Mouse (Mus musculus) limb, embryonic 10.5 days (tissue): ENCODE results near the gene Mef2b. TPM values are rescaled to one million over a fixed set of nuclear protein-coding genes. Genes with fewer than 3 reads are reported as not detected.

Experiments
- DNase-seq: peaks from one replicate; pipeline ENCODE4 v3.0.0-alpha.2; 2017; ENCODE audit warnings: low spot score
- H3K27ac ChIP-seq: fragments of 300-500 bp; sonication (generic); 2 replicates; pipeline ENCODE4 v1.5.1; 2016; ENCODE audit warnings: mild to moderate bottlenecking
- H3K27me3 ChIP-seq: fragments of 300-500 bp; sonication (generic); 2 replicates; pipeline ENCODE4 v1.6.1; 2016; ENCODE audit warnings: low read depth, mild to moderate bottlenecking; ENCODE audit not compliant: poor library complexity, severe bottlenecking
- H3K36me3 ChIP-seq: fragments of 300-500 bp; sonication (generic); 2 replicates; pipeline ENCODE4 v1.6.1; 2016; ENCODE audit warnings: mild to moderate bottlenecking, moderate library complexity
- H3K4me1 ChIP-seq: fragments of 300-500 bp; sonication (generic); 2 replicates; pipeline ENCODE4 v1.6.1; 2016
- H3K4me3 ChIP-seq: fragments of 300-500 bp; sonication (generic); 2 replicates; pipeline ENCODE4 v1.5.1; 2016; ENCODE audit warnings: mild to moderate bottlenecking, moderate library complexity
- H3K9me3 ChIP-seq: fragments of 300-500 bp; sonication (generic); replicated peaks from 2 replicates; pipeline ENCODE4 v1.6.1; 2016; ENCODE audit warnings: mild to moderate bottlenecking
- WGBS: fragments of 180-500 bp; shearing (Covaris S2); methylation state at CpG from one replicate; pipeline ENCODE4 v1.1.7; 2016; 5-methylcytosine and 5-hydroxymethylcytosine counted together
- polyA plus RNA-seq: library from polyadenylated mRNA; unstranded; fragments of >200 nt; fragmentation: Nextera tagmentation; extraction: Ambion mirVana; gene quantifications from 2 replicates; pipeline ENCODE4 v1.2.1, GENCODE M21; 2016

The Mef2b gene
- polyA plus RNA-seq, 1 experiment from 2014 or later = 0.29 TPM

GRCm38 (mm10) chr8:70171240-70171639 is 31.7 kb downstream of the Mef2b start:
- Histone ChIP-seq H3K36me3 (peaks cover 16% of the 10 kb centered on the region), H3K9me3 (no peaks in the 10 kb centered on the region), H3K27me3 (peaks cover 13% of the 10 kb centered on the region), H3K27ac (0 out of 2 replicates have a peak overlapping the region, but pooled peaks have one; percentile 84), H3K4me3 (no peak overlapping the region; the same call in 1 of the 2 replicates), H3K4me1 (peaks cover 30% of the 10 kb centered on the region)
- DNase-seq = no peak
- WGBS = 89% methylated on average over 7 of the region's 7 CpGs

- peak within 1 kb of the TSS; percentile 84 for H3K27ac ChIP-seq
Observed at GRCm38 (mm10) chr8:70172043-70172681, 32.7 kb downstream of the Mef2b start, which contains the start of gene Tmem161a. Gene Tmem161a, plus strand, starts transcription at chr8:70172356.

GRCm38 (mm10) chr8:70173320-70173719 is 33.8 kb downstream of the Mef2b start:
- Histone ChIP-seq H3K4me1 (peaks cover 21% of the 10 kb centered on the region), H3K27me3 (no peaks in the 10 kb centered on the region), H3K9me3 (no peaks in the 10 kb centered on the region), H3K4me3 (0 out of 2 replicates have a peak overlapping the region, but pooled peaks have one; percentile 76), H3K27ac (no peak overlapping the region), H3K36me3 (peaks cover 36% of the 10 kb centered on the region)
- 85% methylated on average over 5 of the region's 5 CpGs for WGBS
- no peak for DNase-seq

More at GRCm38 (mm10) chr8:70172043-70172681, 32.7 kb downstream of the Mef2b start, which contains the start of gene Tmem161a:
- Histone ChIP-seq H3K4me3 (peak within 1 kb of the TSS; percentile 76), H3K4me1 (peaks cover 21% of the 10 kb centered on the region), H3K36me3 (peaks cover 25% of the 10 kb centered on the region), H3K27me3 (peaks cover 4% of the 10 kb centered on the region), H3K9me3 (no peaks in the 10 kb centered on the region)
- peak; percentile 85 for DNase-seq
- WGBS = 3% methylated on average over 27 of the region's 27 CpGs

- Histone ChIP-seq H3K27ac (no peak overlapping the region), H3K36me3 (peaks cover 43% of the 10 kb centered on the region), H3K4me1 (peaks cover 21% of the 10 kb centered on the region), H3K27me3 (no peaks in the 10 kb centered on the region), H3K4me3 (peak overlapping the region; percentile 10; the same call in 1 of the 2 replicates), H3K9me3 (no peaks in the 10 kb centered on the region)
- no peak for DNase-seq
- 90% methylated on average over 7 of the region's 7 CpGs for WGBS
Observed at GRCm38 (mm10) chr8:70174079-70174478, 34.6 kb downstream of the Mef2b start.

- peaks cover 30% of the 10 kb centered on the region for H3K4me1 ChIP-seq
- no peak overlapping the region for H3K4me3 ChIP-seq
- DNase-seq = no peak
- WGBS = 86% methylated on average over 2 of the region's 2 CpGs
- H3K27me3 ChIP-seq = no peaks in the 10 kb centered on the region
- no peaks in the 10 kb centered on the region for H3K9me3 ChIP-seq
- H3K36me3 ChIP-seq = peaks cover 78% of the 10 kb centered on the region
- H3K27ac ChIP-seq = no peak overlapping the region
Observed at GRCm38 (mm10) chr8:70178231-70178630, 38.7 kb downstream of the Mef2b start.

GRCm38 (mm10) chr8:70179082-70179481 is 39.6 kb downstream of the Mef2b start:
- H3K4me1 ChIP-seq = peaks cover 25% of the 10 kb centered on the region
- WGBS = 99% methylated on average over 4 of the region's 4 CpGs
- H3K27ac ChIP-seq = no peak overlapping the region
- no peaks in the 10 kb centered on the region for H3K9me3 ChIP-seq
- no peak overlapping the region for H3K4me3 ChIP-seq
- no peak for DNase-seq
- no peaks in the 10 kb centered on the region for H3K27me3 ChIP-seq
- peaks cover 82% of the 10 kb centered on the region for H3K36me3 ChIP-seq

GRCm38 (mm10) chr8:70181212-70181902 is 41.8 kb downstream of the Mef2b start:
- Histone ChIP-seq H3K27me3 (no peaks in the 10 kb centered on the region), H3K9me3 (no peaks in the 10 kb centered on the region), H3K4me3 (no peak overlapping the region), H3K4me1 (peaks cover 21% of the 10 kb centered on the region), H3K27ac (peak overlapping the region; percentile 47), H3K36me3 (peaks cover 68% of the 10 kb centered on the region)
- WGBS = 61% methylated on average over 16 of the region's 16 CpGs
- no peak for DNase-seq

GRCm38 (mm10) chr8:70181903-70182252 is 42.4 kb downstream of the Mef2b start:
- no peaks in the 10 kb centered on the region for H3K27me3 ChIP-seq
- WGBS = 20% methylated on average over 2 of the region's 2 CpGs
- DNase-seq = no peak

GRCm38 (mm10) chr8:70183194-70183593 is 43.7 kb downstream of the Mef2b start:
- no peak for DNase-seq
- H3K36me3 ChIP-seq = peaks cover 51% of the 10 kb centered on the region
- H3K27me3 ChIP-seq = no peaks in the 10 kb centered on the region
- H3K27ac ChIP-seq = no peak overlapping the region
- no peaks in the 10 kb centered on the region for H3K9me3 ChIP-seq
- H3K4me1 ChIP-seq = peaks cover 27% of the 10 kb centered on the region
- H3K4me3 ChIP-seq = no peak overlapping the region
- 90% methylated on average over 4 of the region's 4 CpGs for WGBS

More at GRCm38 (mm10) chr8:70181903-70182252, 42.4 kb downstream of the Mef2b start:
- H3K4me3 ChIP-seq = no peak overlapping the region
- no peak overlapping the region for H3K27ac ChIP-seq
- peaks cover 63% of the 10 kb centered on the region for H3K36me3 ChIP-seq
- H3K4me1 ChIP-seq = peaks cover 21% of the 10 kb centered on the region
- no peaks in the 10 kb centered on the region for H3K9me3 ChIP-seq

- H3K4me3 ChIP-seq = no peak overlapping the region
- DNase-seq = no peak
- peaks cover 38% of the 10 kb centered on the region for H3K4me1 ChIP-seq
- H3K27ac ChIP-seq = 0 out of 2 replicates have a peak overlapping the region, but pooled peaks have one; percentile 8
- WGBS = 71% methylated on average over 7 of the region's 7 CpGs
- H3K27me3 ChIP-seq = no peaks in the 10 kb centered on the region
- H3K9me3 ChIP-seq = no peaks in the 10 kb centered on the region
- 0 out of 2 replicates have a peak, but pooled peaks cover 3% of the 10 kb centered on the region for H3K36me3 ChIP-seq
Observed at GRCm38 (mm10) chr8:70188707-70189106, 49.2 kb downstream of the Mef2b start.

GRCm38 (mm10) chr8:70193238-70193637 is 53.7 kb downstream of the Mef2b start:
- Histone ChIP-seq H3K36me3 (no peaks in the 10 kb centered on the region), H3K27ac (no peak overlapping the region), H3K4me1 (peaks cover 37% of the 10 kb centered on the region), H3K4me3 (no peak overlapping the region), H3K27me3 (no peaks in the 10 kb centered on the region), H3K9me3 (no peaks in the 10 kb centered on the region)
- 70% methylated on average over 5 of the region's 5 CpGs for WGBS
- no peak for DNase-seq

GRCm38 (mm10) chr8:70194191-70194590 is 54.7 kb downstream of the Mef2b start:
- H3K27ac ChIP-seq = no peak overlapping the region
- DNase-seq = no peak

GRCm38 (mm10) chr8:70195762-70196161 is 56.3 kb downstream of the Mef2b start:
- no peak for DNase-seq

More at GRCm38 (mm10) chr8:70194191-70194590, 54.7 kb downstream of the Mef2b start:
- H3K27me3 ChIP-seq = no peaks in the 10 kb centered on the region
- peaks cover 34% of the 10 kb centered on the region for H3K4me1 ChIP-seq
- no peaks in the 10 kb centered on the region for H3K36me3 ChIP-seq
- no peaks in the 10 kb centered on the region for H3K9me3 ChIP-seq
- WGBS = 81% methylated on average over 3 of the region's 3 CpGs
- no peak overlapping the region for H3K4me3 ChIP-seq

More at GRCm38 (mm10) chr8:70195762-70196161, 56.3 kb downstream of the Mef2b start:
- H3K36me3 ChIP-seq = no peaks in the 10 kb centered on the region
- H3K4me1 ChIP-seq = peaks cover 21% of the 10 kb centered on the region
- H3K27me3 ChIP-seq = no peaks in the 10 kb centered on the region
- no peak overlapping the region for H3K27ac ChIP-seq
- no peaks in the 10 kb centered on the region for H3K9me3 ChIP-seq
- no peak overlapping the region for H3K4me3 ChIP-seq
- 68% methylated on average over 2 of the region's 2 CpGs for WGBS
